Mouse (Mus musculus) heart, adult 2 months (tissue): ENCODE data around the gene Trnp1.

ENCODE experiments used
- CTCF ChIP-seq: fragments of 200-600 bp; IDR thresholded peaks from 2 replicates; pipeline ENCODE4 v1.8.1; 2022; ENCODE audit warnings: antibody characterized with exemption, mild to moderate bottlenecking, moderate library complexity
- EP300 ChIP-seq: fragments of 200-500 bp; IDR thresholded peaks from 2 replicates; pipeline ENCODE4 v1.6.1; 2011; ENCODE audit warnings: low read depth, low read length, control low read depth; ENCODE audit not compliant: insufficient read depth

DNA sequence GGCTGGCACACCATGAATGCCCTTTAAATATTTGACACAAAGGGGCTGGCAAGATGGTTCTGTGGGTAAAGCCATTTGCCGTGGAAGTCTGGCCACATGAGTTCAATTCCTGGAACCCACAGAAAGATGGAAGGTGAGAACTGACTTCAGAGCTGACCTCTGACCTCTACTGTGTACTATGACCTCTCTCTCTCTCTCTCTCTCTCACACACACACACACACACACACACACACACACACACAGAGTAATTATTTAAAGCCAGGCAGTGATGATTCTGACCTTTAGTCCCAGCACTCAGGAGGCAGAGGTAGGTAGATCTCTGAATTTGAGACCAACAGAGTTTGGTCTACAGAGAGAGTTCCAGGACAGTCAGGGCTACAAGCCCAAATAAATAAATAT lies 38.3 kb downstream of the Trnp1 start:
- TF ChIP-seq EP300 (no peak), CTCF (no peak)
